Mouse (Mus musculus) hindbrain, postnatal 0 days (tissue): Measurements from ENCODE around the gene C1d. TPM values are rescaled to one million over a fixed set of nuclear protein-coding genes. Genes with fewer than 3 reads are reported as not detected.
"Not testable (repeated sequence)": the region's sequence is repeated elsewhere in the genome, so short reads cannot be mapped to it uniquely, and the experiment has no call there.

ENCODE experiments used
- ATAC-seq: fragments of 200-750 bp; cut with Nextera tagmentation; 2 replicates; pipeline ENCODE4 v1.8.0; 2017; ENCODE audit warnings: mild to moderate bottlenecking, moderate TSS enrichment, moderate library complexity
- DNase-seq: peaks from one replicate; pipeline ENCODE4 v3.0.0-alpha.2; 2015; ENCODE audit warnings: low spot score
- H3K27ac ChIP-seq: fragments of 300-500 bp; sonication (generic); 2 replicates; pipeline ENCODE4 v1.5.1; 2014; ENCODE audit warnings: mild to moderate bottlenecking
- H3K27me3 ChIP-seq: fragments of 300-500 bp; sonication (generic); 2 replicates; pipeline ENCODE4 v1.6.1; 2014; ENCODE audit warnings: low read length, mixed read lengths; ENCODE audit not compliant: insufficient read depth
- H3K36me3 ChIP-seq: fragments of 300-500 bp; sonication (generic); 2 replicates; pipeline ENCODE4 v1.6.1; 2014; ENCODE audit warnings: low read length, mixed read lengths; ENCODE audit not compliant: insufficient read depth
- H3K4me1 ChIP-seq: fragments of 300-500 bp; sonication (generic); 2 replicates; pipeline ENCODE4 v1.6.1; 2014; ENCODE audit warnings: antibody characterized with exemption, low read length, mixed read lengths; ENCODE audit not compliant: insufficient read depth
- H3K4me2 ChIP-seq: fragments of 300-500 bp; sonication (generic); 2 replicates; pipeline ENCODE4 v1.6.1; 2014; ENCODE audit warnings: low read depth, mild to moderate bottlenecking, low read length, moderate library complexity, mixed read lengths
- H3K4me3 ChIP-seq: fragments of 300-500 bp; sonication (generic); 2 replicates; pipeline ENCODE4 v1.5.1; 2014; ENCODE audit warnings: low read length
- H3K9ac ChIP-seq: fragments of 300-500 bp; sonication (generic); replicated peaks from 2 replicates; pipeline ENCODE4 v1.6.1; 2014; ENCODE audit warnings: mild to moderate bottlenecking, low read length, moderate library complexity, mixed read lengths
- H3K9me3 ChIP-seq: fragments of 300-500 bp; sonication (generic); 2 replicates; pipeline ENCODE4 v1.6.1; 2016; ENCODE audit warnings: low read length, mixed read lengths
- CTCF ChIP-seq: IDR thresholded peaks from 2 replicates; pipeline ENCODE4 v1.5.1; 2016; ENCODE audit warnings: antibody characterized with exemption, control low read depth, low read depth
- WGBS: fragments of 180-500 bp; shearing (Covaris S2); extraction: QIAGEN DNeasy Blood & Tissue Kit; methylation state at CpG from one replicate; pipeline ENCODE4 v1.1.7; 2014; 5-methylcytosine and 5-hydroxymethylcytosine counted together
- polyA plus RNA-seq: library from polyadenylated mRNA; unstranded; fragments of >200 nt; fragmentation: Nextera tagmentation; extraction: Ambion mirVana; gene quantifications from 2 replicates; pipeline ENCODE4 v1.2.1, GENCODE M21; 2015
- total RNA-seq: library from RNA; depleted of rRNA; stranded (reverse); fragments of >200 nt; gene quantifications from 2 replicates; pipeline ENCODE4 v1.2.3, GENCODE M21; 2014

The C1d gene
- total and polyA plus RNA-seq, 2 experiments from 2014 or later = 26.6 to 175 TPM

GRCm38 (mm10) chr11:17232792-17233191 is 24.6 kb upstream of the C1d start:
- DNase-seq (no peak), ATAC-seq (no peak)
- Histone ChIP-seq H3K9me3 (no peaks in the 10 kb centered on the region), H3K9ac (no peak overlapping the region), H3K27ac (no peak overlapping the region), H3K4me3 (no peak overlapping the region), H3K4me1 (no peaks in the 10 kb centered on the region), H3K4me2 (no peak overlapping the region), H3K36me3 (no peaks in the 10 kb centered on the region; the same call in 1 of the 2 replicates), H3K27me3 (no peaks in the 10 kb centered on the region)
- WGBS = 80% methylated on average over 5 of the region's 5 CpGs
- no peak for TF ChIP-seq CTCF

- H3K27me3 ChIP-seq = no peaks in the 10 kb centered on the region
- DNase-seq (no peak), ATAC-seq (no peak)
- no peaks in the 10 kb centered on the region; the same call in 1 of the 2 replicates for H3K36me3 ChIP-seq
- WGBS = 81% methylated on average over 5 of the region's 5 CpGs
- H3K9ac ChIP-seq = no peak overlapping the region
- no peaks in the 10 kb centered on the region for H3K4me1 ChIP-seq
- no peak overlapping the region for H3K4me2 ChIP-seq
- H3K9me3 ChIP-seq = no peaks in the 10 kb centered on the region
- TF ChIP-seq CTCF = no peak
- no peak overlapping the region for H3K4me3 ChIP-seq
- H3K27ac ChIP-seq = no peak overlapping the region
These were observed 20.8 kb upstream of the C1d start for GRCm38 (mm10) chr11:17236449-17237037.

DNA sequence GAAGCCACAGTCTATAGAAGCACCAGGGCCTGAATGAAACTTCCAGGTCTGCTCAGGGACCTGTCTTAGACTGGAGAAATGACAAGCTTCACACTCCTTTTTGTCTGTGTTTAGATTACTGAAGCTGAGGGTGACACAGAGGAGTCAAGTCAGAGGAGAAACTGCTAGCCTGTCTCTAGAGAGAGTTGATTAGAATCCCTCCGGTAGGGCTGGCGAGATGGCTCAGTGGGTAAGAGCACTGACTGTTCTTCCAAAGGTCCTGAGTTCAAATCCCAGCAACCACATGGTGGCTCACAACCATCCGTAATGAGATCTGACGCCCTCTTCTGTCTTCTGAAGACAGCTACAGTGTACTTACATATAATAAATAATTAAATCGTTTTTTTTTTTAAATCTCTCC is 18.8 kb upstream of the C1d start:
- not testable (repeated sequence) for H3K4me1 ChIP-seq, H3K4me3 ChIP-seq
- WGBS = 94% methylated on average over 5 of the region's 5 CpGs

DNA sequence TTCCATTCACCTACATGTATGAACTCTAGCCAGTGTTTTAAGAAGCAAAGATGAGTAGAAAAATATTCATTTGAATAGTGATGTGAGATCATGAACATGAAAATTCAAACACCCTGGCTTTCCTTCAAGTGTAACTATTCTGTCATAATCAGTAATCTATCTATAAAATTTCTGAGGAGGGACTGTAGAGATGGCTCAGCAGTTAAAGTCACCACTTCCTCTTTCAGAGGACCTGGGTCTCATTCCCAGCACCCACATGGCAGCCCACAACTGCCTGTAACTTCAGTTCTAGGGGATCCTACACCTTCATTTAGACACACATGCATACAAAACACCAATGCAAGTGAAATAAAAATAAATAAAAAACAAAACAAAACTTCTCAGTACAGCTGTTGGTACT is 8.7 kb upstream of the C1d start:
- no peak overlapping the region for H3K4me2 ChIP-seq
- no peak overlapping the region for H3K4me3 ChIP-seq
- no peak overlapping the region for H3K9ac ChIP-seq
- DNase-seq (no peak), ATAC-seq (no peak)
- no peaks in the 10 kb centered on the region for H3K27me3 ChIP-seq
- no peaks in the 10 kb centered on the region for H3K36me3 ChIP-seq
- no peaks in the 10 kb centered on the region for H3K9me3 ChIP-seq
- TF ChIP-seq CTCF = no peak
- no peaks in the 10 kb centered on the region for H3K4me1 ChIP-seq
- H3K27ac ChIP-seq = no peak overlapping the region

More for the DNA sequence above, 18.8 kb upstream of the C1d start:
- ATAC-seq, H3K9me3 ChIP-seq, H3K9ac ChIP-seq, H3K4me2 ChIP-seq, H3K27me3 ChIP-seq, H3K36me3 ChIP-seq, H3K27ac ChIP-seq, DNase-seq: not testable (repeated sequence)

- peak overlapping the region; percentile 67 for H3K4me3 ChIP-seq
- no peaks in the 10 kb centered on the region for H3K36me3 ChIP-seq
- H3K27me3 ChIP-seq = no peaks in the 10 kb centered on the region
- 65% methylated on average over 8 of the region's 8 CpGs for WGBS
- DNase-seq (peak; percentile 34), ATAC-seq (peak; percentile 70)
- H3K9ac ChIP-seq = peak overlapping the region; percentile 74
- H3K4me2 ChIP-seq = peak overlapping the region; percentile 83
- TF ChIP-seq CTCF = no peak
- H3K4me1 ChIP-seq = peaks cover 3% of the 10 kb centered on the region; the same call in 1 of the 2 replicates
- no peaks in the 10 kb centered on the region for H3K9me3 ChIP-seq
- H3K27ac ChIP-seq = 0 out of 2 replicates have a peak overlapping the region, but pooled peaks have one; percentile 89
These were observed 490 bp upstream of the C1d start for GRCm38 (mm10) chr11:17256813-17257365.

DNA sequence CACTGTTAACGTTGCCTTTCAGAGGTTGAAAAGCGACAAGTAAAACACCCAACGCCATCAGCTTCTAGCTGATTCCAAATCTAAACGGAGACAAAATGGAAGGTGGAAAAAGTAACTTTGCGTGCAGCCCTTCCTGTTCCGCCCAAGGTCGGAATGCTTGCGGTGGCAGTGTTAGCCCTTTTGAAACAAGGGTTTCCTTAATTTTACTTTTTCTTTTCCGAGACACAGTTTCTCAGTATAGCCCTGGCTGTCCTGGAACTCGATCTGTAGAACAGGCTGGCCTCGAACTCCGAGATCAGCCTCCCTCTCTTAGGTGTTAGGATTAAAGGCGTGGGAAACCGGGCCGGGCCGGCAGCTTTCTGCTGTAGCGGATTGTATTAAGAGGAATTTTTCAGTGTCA is 482 bp downstream of the C1d start:
- Histone ChIP-seq H3K4me1 (peaks cover 3% of the 10 kb centered on the region; the same call in 1 of the 2 replicates), H3K4me2 (peak overlapping the region; percentile 83), H3K9me3 (no peaks in the 10 kb centered on the region), H3K27me3 (no peaks in the 10 kb centered on the region), H3K9ac (peak overlapping the region; percentile 74), H3K27ac (peak overlapping the region; percentile 89), H3K4me3 (peak overlapping the region; percentile 67), H3K36me3 (no peaks in the 10 kb centered on the region)
- DNase-seq = no peak
- under 1% methylated on average over 17 of the region's 17 CpGs for WGBS
- TF ChIP-seq CTCF = no peak
- peak; percentile 31 for ATAC-seq

DNA sequence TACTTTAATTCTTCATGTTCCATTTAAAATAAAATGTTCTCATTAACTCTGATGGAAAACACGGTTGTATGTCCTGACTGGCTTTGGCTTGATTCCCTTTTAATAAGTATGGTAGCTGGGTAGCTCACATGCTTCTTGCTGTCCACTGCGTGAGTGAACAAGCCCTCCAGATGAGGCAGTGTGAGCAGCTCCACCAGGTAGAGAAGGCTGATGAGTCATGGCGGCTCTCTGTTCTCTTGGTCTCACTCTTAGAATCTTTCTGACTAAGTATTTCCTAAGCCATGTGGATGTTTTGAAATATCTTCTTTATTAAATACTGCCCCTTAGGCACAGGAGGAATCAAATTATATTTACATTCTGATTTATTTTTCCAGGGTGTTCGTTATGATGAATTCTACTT is 9.8 kb downstream of the C1d start:
- WGBS = 93% methylated on average over 4 of the region's 4 CpGs
- DNase-seq (no peak), ATAC-seq (no peak)
- no peak for TF ChIP-seq CTCF
- Histone ChIP-seq H3K9me3 (no peaks in the 10 kb centered on the region), H3K4me1 (no peaks in the 10 kb centered on the region), H3K27ac (no peak overlapping the region), H3K4me3 (no peak overlapping the region), H3K9ac (no peak overlapping the region), H3K27me3 (no peaks in the 10 kb centered on the region), H3K4me2 (no peak overlapping the region), H3K36me3 (peaks cover 7% of the 10 kb centered on the region)
